Mouse (Mus musculus) liver, adult 10 weeks (tissue): Measurements from ENCODE around the gene Olfr859. TPM values are rescaled to one million over a fixed set of nuclear protein-coding genes. Genes with fewer than 3 reads are reported as not detected.

Source experiments
- polyA plus RNA-seq: library from polyadenylated mRNA; stranded (reverse); fragments of 350-450 nt; fragmentation: Illumina TruSeq; extraction: RNeasy Lipid Tissue Mini Kit (QIAGEN cat#74804); gene quantifications from one replicate; pipeline ENCODE4 v1.2.3, GENCODE M21; 2014; ENCODE audit warnings: low read depth, low replicate concordance

The Olfr859 gene
- polyA plus RNA-seq = not detected

DNA sequence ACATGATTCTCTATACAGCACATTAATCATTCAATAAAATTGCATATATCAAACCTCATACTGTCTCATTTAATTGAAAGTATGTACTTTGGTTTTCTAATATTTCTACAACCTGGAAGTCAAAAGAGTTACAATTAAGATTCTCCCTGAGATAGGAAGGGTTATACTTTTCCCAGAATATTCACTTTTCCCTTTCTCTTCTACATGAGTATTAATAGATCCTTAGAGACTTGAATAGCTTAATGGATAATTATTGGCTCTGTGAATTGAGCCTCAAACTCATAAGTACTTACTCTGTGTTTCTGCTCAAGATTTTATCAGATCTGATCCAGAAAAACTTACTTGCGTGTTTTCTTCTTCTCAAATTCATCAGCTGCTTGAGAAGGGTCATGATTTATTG is at the start of gene Olfr859:
Gene Olfr859 (plus strand): TSS at position 301 of the 400 bp plus-strand sequence.

DNA sequence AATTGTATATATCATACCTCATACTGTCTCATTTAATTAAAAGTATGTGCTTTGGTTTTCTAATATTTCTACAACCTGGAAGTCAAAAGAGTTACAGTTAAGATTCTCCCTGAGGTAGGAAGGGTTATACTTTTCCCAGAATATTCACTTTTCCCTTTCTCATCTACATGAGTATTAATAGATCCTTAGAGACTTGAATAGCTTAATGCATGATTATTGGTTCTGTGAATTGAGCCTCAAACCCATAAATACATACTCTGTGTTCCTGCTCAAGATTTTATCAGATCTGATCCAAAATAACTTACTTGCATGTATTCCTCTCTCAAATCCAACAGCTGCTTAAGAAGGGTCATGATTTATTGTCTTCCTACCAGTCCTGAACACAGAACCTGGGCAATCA is 24.7 kb upstream of the Olfr859 start, which contains the start of gene Olfr58:
Gene Olfr58 (plus strand): TSS at position 301 of the 400 bp plus-strand sequence.

DNA sequence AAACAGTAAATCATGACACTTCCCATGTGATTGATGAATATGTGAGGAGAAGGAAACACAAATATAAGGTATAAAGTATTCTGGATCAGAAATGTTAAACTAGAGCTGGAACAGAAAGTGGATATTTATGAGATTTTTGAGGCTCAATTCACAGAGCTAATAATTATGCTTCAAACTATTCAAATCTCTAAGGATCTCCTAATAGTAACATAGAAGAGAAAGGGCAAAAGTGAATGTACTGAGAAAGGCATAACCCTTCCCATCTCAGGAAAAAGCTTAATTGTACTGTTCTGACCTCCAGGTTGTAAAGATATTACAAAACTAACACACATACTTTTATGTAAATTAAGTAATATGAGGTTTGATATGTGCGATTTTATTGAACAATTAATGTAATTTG is 44.9 kb downstream of the Olfr859 start, which contains the start of gene Olfr860:
Gene Olfr860 (minus strand): TSS at position 101 of the 400 bp plus-strand sequence.

Other genes with a start within 250 kb of the Olfr859 start
- not detected for gene Olfr854, start 237.5 kb upstream of the Olfr859 start, polyA plus RNA-seq
- gene Olfr855, start 222.3 kb upstream of the Olfr859 start, polyA plus RNA-seq = not detected
- 16.1 TPM for gene Zfp317, start 182.8 kb upstream of the Olfr859 start, polyA plus RNA-seq
- not detected for gene Olfr857, start 95.5 kb upstream of the Olfr859 start, polyA plus RNA-seq
- not detected for gene Olfr58, start 24.6 kb upstream of the Olfr859 start, polyA plus RNA-seq
- not detected for gene Olfr860, start 44.8 kb downstream of the Olfr859 start, polyA plus RNA-seq
- gene Olfr862, start 83.1 kb downstream of the Olfr859 start, polyA plus RNA-seq = not detected
- not detected for gene Olfr77, start 112.0 kb downstream of the Olfr859 start, polyA plus RNA-seq
- not detected for gene Olfr866, start 223.1 kb downstream of the Olfr859 start, polyA plus RNA-seq